Mouse (Mus musculus) E14TG2a.4 (cell line): ENCODE results near the gene Cyp4f16.
A peak's percentile ranks its signal among the peaks of the same experiment; 100 is the strongest.
"Not testable (repeated sequence)": the region's sequence is repeated elsewhere in the genome, so short reads cannot be mapped to it uniquely, and the experiment has no call there.

ENCODE experiments used
- H3K27me3 ChIP-seq: 2 replicates; pipeline ENCODE4 v1.6.1; 2014; ENCODE audit warnings: low read length, control low read depth; ENCODE audit not compliant: insufficient read depth
- H3K36me3 ChIP-seq: 2 replicates; pipeline ENCODE4 v1.6.1; 2014; ENCODE audit warnings: low read length, control low read depth; ENCODE audit not compliant: insufficient read depth
- H3K4me1 ChIP-seq: replicated peaks from 2 replicates; pipeline ENCODE4 v1.6.1; 2014; ENCODE audit warnings: low read depth, low read length, control low read depth
- H3K4me3 ChIP-seq: replicated peaks from 2 replicates; pipeline ENCODE4 v1.5.1; 2014; ENCODE audit warnings: mild to moderate bottlenecking, low read length
- H3K9me3 ChIP-seq: 2 replicates; pipeline ENCODE4 v1.6.1; 2014; ENCODE audit warnings: low read length, control low read depth
- CTCF ChIP-seq: conservative IDR thresholded peaks from 2 replicates; pipeline ENCODE4 v1.5.1; 2014; ENCODE audit warnings: low read length
- NANOG ChIP-seq: IDR thresholded peaks from 2 replicates; pipeline ENCODE4 v1.6.1; 2014; ENCODE audit warnings: borderline replicate concordance, low read length, mixed read lengths
- POU5F1 ChIP-seq: IDR thresholded peaks from 2 replicates; pipeline ENCODE4 v1.6.1; 2014; ENCODE audit warnings: low read length, borderline replicate concordance

The Cyp4f16 gene

DNA sequence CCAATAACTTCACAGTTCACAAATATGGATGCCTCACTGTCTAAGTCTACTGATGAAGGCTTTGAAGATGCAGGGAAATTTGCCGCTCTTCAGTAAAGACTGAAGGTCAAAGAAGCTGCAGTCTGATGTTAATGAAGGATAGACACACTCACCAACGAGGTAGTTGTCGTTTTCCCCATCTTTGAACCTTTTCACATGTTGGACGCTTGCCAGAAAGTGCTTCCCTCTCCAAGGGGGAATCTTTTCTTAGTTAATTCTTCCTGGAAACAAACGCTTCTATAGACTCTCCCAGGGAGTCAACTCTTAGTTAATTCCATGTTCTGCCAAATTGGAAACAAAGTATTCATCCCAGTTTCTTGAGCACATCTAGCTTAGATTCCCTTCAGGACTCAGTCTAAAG, 20.2 kb upstream of the Cyp4f16 start:
- no peaks in the 10 kb centered on the region for H3K9me3 ChIP-seq
- no peak for TF ChIP-seq CTCF
- TF ChIP-seq NANOG, result no peak
- TF ChIP-seq POU5F1, result no peak

GRCm38 (mm10) chr17:32521981-32522380, 14.4 kb upstream of the Cyp4f16 start:
- Histone ChIP-seq H3K9me3 (no peaks in the 10 kb centered on the region), H3K27me3 (no peaks in the 10 kb centered on the region), H3K4me1 (peaks cover 19% of the 10 kb centered on the region), H3K36me3 (peaks cover 38% of the 10 kb centered on the region), H3K4me3 (no peak overlapping the region)
- TF ChIP-seq CTCF (no peak), POU5F1 (no peak), NANOG (no peak)

More for the DNA sequence above, 20.2 kb upstream of the Cyp4f16 start:
- no peak overlapping the region for H3K4me3 ChIP-seq
- H3K36me3 ChIP-seq, result peaks cover 4% of the 10 kb centered on the region; the same call in 1 of the 2 replicates
- H3K27me3 ChIP-seq, result no peaks in the 10 kb centered on the region
- peaks cover 34% of the 10 kb centered on the region for H3K4me1 ChIP-seq

GRCm38 (mm10) chr17:32522386-32522785, 14.0 kb upstream of the Cyp4f16 start:
- Histone ChIP-seq H3K36me3 (peaks cover 38% of the 10 kb centered on the region), H3K4me3 (no peak overlapping the region), H3K27me3 (no peaks in the 10 kb centered on the region), H3K4me1 (peaks cover 19% of the 10 kb centered on the region), H3K9me3 (no peaks in the 10 kb centered on the region)
- TF ChIP-seq NANOG (no peak), POU5F1 (no peak), CTCF (no peak)

DNA sequence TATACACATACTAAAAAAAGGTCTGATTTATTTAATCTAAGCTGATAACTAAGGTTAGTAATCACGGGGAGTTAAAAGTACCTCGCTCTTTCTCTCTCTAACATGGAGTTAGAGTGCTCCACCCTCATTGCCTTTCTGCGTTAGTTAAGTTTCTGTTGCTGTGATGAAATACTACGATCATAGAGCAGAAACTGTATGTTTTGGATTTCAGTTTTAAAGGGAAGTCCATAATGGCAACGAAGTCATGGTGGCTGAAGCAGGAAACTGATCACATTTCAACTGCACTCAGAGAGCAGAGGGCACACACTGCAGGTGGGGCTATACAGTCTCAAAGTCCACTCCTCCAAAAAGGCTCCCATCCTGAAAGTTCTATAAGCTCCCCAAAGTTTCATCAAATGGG, 13.5 kb upstream of the Cyp4f16 start:
- TF ChIP-seq CTCF (no peak), POU5F1 (no peak), NANOG (no peak)
- Histone ChIP-seq H3K27me3 (no peaks in the 10 kb centered on the region), H3K36me3 (peaks cover 42% of the 10 kb centered on the region), H3K9me3 (no peaks in the 10 kb centered on the region), H3K4me1 (peaks cover 21% of the 10 kb centered on the region), H3K4me3 (no peak overlapping the region)

- Histone ChIP-seq H3K4me3 (no peak overlapping the region), H3K36me3 (peaks cover 45% of the 10 kb centered on the region), H3K4me1 (peaks cover 30% of the 10 kb centered on the region), H3K9me3 (no peaks in the 10 kb centered on the region), H3K27me3 (no peaks in the 10 kb centered on the region)
- no peak for TF ChIP-seq POU5F1
- no peak for TF ChIP-seq CTCF
- no peak for TF ChIP-seq NANOG
These were observed 12.5 kb upstream of the Cyp4f16 start for GRCm38 (mm10) chr17:32523895-32524294.

DNA sequence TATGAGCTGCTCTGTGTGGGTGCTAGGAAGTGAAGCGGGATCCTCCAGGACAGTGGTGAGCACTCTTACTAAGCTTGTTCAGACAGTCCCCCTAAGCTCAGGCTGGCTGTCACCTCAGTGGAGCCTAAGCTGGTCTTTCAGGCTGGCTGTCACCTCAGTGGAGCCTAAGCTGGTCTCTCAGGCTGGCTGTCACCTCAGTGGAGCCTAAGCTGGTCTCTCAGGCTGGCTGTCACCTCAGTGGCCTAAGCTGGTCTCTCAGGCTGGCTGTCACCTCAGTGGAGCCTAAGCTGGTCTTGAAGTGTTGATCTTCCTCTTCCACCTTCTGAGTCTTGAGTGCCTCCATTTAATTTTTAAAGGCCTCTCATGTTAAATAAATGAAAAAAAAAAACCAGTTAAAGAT, 10.0 kb upstream of the Cyp4f16 start:
- H3K4me3 ChIP-seq, H3K9me3 ChIP-seq, H3K27me3 ChIP-seq: not testable (repeated sequence)
- H3K4me1 ChIP-seq, result peaks cover 20% of the 10 kb centered on the region
- H3K36me3 ChIP-seq, result peaks cover 41% of the 10 kb centered on the region

DNA sequence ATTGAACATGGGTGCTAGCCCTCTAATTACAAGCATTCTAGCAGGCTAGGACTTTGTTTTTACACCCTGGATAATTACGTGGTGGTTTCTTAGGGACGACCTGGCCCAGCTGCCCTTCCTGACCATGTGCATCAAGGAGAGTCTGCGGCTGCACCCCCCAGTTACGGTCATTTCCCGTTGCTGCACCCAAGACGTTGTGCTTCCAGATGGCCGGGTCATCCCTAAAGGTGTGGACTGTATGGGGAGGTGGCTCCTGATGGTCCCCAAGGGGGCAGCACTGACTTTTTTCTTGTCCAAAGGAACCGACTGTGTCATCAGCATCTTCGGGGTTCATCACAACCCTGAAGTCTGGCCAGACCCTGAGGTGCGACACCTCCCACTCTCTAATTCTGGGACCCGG, 8.6 kb upstream of the Cyp4f16 start:
- Histone ChIP-seq H3K9me3 (no peaks in the 10 kb centered on the region), H3K36me3 (peaks cover 30% of the 10 kb centered on the region), H3K4me1 (peaks cover 23% of the 10 kb centered on the region), H3K4me3 (no peak overlapping the region), H3K27me3 (no peaks in the 10 kb centered on the region)
- TF ChIP-seq CTCF (no peak), NANOG (no peak), POU5F1 (no peak)

DNA sequence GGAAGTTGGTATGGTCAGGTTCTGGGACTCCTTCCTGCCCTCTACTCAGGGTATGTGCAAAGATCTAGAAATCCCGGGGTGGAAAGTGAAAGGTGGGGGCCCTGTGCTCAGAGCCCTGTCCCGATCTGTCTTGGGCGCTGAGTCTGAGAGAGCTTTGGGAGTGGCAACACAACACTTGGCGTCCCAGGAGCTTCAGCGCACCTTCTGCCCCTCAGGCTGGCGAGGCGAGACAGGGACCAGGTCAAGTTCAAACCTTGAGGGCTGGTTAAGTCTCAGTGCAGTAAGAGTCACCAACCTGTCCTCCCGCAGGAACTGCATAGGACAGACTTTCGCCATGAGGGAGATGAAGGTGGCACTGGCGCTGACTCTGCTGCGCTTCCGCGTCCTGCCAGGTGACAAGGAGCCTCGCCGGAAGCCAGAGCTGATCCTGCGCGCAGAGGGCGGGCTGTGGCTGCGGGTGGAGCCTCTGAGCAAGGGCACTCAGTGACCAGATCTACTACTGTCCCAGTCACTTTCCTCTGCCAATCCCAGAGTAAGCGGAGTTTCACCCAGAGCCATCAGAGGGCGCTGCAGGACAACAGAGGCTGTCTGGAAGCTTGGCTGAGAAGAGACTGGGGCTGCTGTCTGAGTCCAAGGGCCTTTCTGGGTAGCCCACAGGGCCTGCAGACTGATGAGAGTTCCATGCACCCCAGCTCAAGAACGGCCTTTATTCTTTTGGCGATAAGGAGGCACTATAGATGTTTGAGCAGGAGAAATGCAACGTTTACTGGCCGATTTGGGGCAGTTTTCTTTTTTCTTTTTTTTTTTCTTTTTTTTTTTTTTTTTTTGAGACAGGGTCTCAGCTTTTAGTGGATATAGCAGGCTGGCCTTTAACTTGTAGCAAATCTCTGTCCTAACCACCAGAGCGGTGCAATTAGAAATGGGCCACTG, 7.7 kb upstream of the Cyp4f16 start:
- peak; percentile 78 for TF ChIP-seq CTCF
- no peak for TF ChIP-seq POU5F1
- no peak for TF ChIP-seq NANOG
- Histone ChIP-seq H3K27me3 (no peaks in the 10 kb centered on the region), H3K4me3 (peak overlapping the region; percentile 72), H3K36me3 (peaks cover 21% of the 10 kb centered on the region; the same call in 1 of the 2 replicates), H3K4me1 (peaks cover 23% of the 10 kb centered on the region), H3K9me3 (no peaks in the 10 kb centered on the region)

DNA sequence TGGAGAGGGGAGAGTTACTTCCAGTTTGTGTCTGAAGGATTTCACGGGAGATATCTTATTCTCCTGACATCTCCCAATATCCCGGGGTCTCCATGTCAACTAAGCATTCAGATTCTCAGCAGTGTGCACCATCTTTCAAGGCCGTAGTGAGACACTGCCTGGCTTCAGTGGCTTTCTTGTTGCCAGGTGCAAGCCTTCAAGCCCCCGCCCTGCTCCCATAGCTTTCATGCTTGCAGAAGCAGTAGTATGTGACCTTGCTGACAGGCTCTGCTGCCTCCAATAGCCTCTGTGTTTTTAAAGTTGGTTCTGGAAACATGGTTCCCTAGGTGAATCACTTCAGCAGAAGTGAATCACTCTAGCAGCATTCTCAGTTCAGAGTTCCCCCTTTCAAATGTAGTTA, 4.0 kb upstream of the Cyp4f16 start:
- H3K9me3 ChIP-seq, H3K4me3 ChIP-seq, H3K27me3 ChIP-seq, H3K36me3 ChIP-seq: not testable (repeated sequence)
- peaks cover 41% of the 10 kb centered on the region for H3K4me1 ChIP-seq
